Mouse (Mus musculus): Measurements from ENCODE around the gene Zdbf2. TPM values are rescaled to one million over a fixed set of nuclear protein-coding genes. Genes with fewer than 3 reads are reported as not detected.
"Not testable (repeated sequence)": the region's sequence is repeated elsewhere in the genome, so short reads cannot be mapped to it uniquely, and the experiment has no call there.

Zdbf2 gene
- polyA plus RNA-seq, 1 experiment from 2014 or later: 31.3 TPM

DNA sequence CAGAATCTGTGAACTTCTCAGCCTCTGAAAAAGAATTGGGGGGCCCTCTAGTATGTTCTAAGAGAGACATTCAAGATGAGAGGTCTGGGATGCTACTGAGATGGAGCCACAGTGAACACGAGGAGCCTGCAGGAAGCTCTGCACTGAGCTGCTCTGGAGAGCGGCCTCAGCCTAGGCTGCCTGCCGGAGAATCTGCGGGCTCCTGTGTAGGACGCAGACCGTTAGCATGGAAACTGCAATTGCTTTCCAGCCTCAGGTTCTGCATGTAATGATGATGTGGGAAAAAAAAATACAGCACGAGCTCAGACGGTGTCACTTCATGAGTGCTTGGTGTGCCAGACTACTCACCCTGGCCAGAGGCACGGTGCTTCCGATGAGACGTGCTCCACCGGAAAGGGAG is 6.9 kb upstream of the Zdbf2 start:
- WGBS: 41% methylated on average over 12 of the region's 12 CpGs
- H3K36me3 ChIP-seq: no peaks in the 10 kb centered on the region
- no peaks in the 10 kb centered on the region for H3K4me1 ChIP-seq
- no peak for ATAC-seq (ENCODE audit: low FRiP score)
- no peak overlapping the region for H3K27ac ChIP-seq (replicated peaks)
- H3K4me3 ChIP-seq (replicated peaks): no peak overlapping the region
- no peak overlapping the region for H3K4me2 ChIP-seq
- peaks cover 76% of the 10 kb centered on the region for H3K27me3 ChIP-seq (replicated peaks)
- no peak overlapping the region for H3K9ac ChIP-seq (replicated peaks)
- H3K9me3 ChIP-seq (replicated peaks): no peaks in the 10 kb centered on the region

DNA sequence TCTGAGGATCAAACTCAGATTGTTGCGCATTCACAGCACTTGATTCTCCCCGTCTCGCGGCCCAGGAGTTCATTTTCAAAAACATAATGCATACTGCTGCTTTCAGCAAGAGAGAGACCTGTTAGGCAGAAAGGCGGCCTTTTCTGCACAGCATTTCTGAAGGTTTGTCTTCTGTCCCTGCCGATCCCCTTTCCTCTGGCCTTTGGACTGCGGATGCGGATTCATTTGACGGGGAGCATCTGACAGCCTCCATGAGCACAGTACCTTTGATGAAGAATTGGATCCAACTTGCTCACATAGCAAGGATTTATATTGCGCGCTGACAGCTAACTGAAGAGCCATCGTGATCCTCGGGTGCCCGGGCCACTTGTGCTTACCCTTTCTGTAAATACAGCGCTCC is 6.3 kb upstream of the Zdbf2 start:
- Histone ChIP-seq H3K4me1 (no peaks in the 10 kb centered on the region), H3K4me2 (no peak overlapping the region), H3K9me3 (replicated peaks) (no peaks in the 10 kb centered on the region), H3K27me3 (replicated peaks) (peaks cover 79% of the 10 kb centered on the region), H3K9ac (replicated peaks) (no peak overlapping the region), H3K36me3 (no peaks in the 10 kb centered on the region), H3K27ac (replicated peaks) (no peak overlapping the region), H3K4me3 (replicated peaks) (no peak overlapping the region)
- ATAC-seq (ENCODE audit: low FRiP score): no peak
- 43% methylated on average over 15 of the region's 15 CpGs for WGBS

DNA sequence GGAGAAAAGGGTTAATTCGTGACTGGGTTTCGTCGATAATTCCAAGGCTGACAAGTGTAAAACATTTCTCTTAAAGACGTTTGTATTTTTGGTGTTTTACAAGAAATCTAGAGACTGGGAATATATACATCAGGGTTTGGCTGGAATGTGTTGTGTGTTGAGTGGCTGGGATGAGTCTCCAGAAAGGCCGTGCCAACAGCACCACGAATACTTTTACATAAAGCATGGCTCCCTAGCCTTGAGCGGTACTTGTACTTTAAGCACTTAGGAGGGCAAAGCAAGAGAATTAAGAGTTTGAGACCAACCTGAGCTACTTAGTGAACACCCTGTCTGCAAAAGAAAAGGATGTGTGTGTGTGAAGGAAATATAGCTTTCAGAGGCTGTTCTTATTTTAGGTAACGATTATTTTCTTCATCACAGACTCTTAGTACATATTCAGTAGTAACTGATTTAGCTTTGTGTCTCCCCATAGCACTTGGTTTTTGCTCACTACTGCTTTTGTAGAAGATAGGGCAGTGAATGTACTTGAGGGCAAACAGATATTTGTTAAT is 865 bp upstream of the Zdbf2 start:
- 29% methylated on average over 8 of the region's 8 CpGs for WGBS
- Histone ChIP-seq H3K4me3 (replicated peaks) (peak overlapping the region; percentile 58), H3K9ac (replicated peaks) (no peak overlapping the region), H3K4me1 (0 out of 2 replicates have a peak, but pooled peaks cover 3% of the 10 kb centered on the region), H3K36me3 (no peaks in the 10 kb centered on the region), H3K4me2 (peak overlapping the region; percentile 63), H3K27ac (replicated peaks) (0 out of 2 replicates have a peak overlapping the region, but pooled peaks have one; percentile 77), H3K9me3 (replicated peaks) (no peaks in the 10 kb centered on the region), H3K27me3 (replicated peaks) (peaks cover 57% of the 10 kb centered on the region)
- ATAC-seq (ENCODE audit: low FRiP score): no peak

DNA sequence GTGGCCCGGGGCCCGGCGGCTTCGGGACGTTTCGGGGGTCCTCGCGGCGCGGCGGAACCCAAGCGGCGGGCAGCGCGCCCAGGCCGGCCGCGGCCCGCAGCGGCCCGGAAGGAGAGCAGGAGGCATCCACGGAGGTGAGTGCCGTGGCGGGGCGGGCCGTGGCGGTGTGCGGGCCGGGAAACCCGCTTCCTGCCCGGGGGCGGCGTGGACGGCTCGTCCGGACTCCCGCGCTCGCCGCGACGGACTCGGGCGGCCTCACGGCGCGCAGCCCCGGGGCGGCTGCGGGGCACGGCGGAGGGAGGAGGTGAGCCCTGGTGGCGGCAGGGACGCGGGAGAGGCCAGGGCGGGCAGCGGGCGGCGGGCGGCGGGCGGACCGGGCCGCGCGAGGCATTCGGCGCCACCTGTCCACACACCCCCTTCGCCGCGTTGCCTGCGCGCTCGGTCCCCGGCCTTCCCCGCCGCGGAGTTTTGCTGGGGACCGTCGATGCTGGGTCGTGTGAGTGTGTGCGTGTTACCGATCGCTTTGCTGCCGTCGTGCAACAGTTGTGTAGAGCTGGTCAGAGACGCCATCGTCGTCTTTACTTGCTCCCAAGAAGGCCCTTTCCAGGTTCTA is 380 bp downstream of the Zdbf2 start:
- Histone ChIP-seq H3K9ac (replicated peaks) (peak overlapping the region; percentile 68), H3K9me3 (replicated peaks) (no peaks in the 10 kb centered on the region), H3K27ac (replicated peaks) (peak overlapping the region; percentile 77), H3K27me3 (replicated peaks) (peaks cover 52% of the 10 kb centered on the region), H3K36me3 (no peaks in the 10 kb centered on the region), H3K4me1 (0 out of 2 replicates have a peak, but pooled peaks cover 3% of the 10 kb centered on the region), H3K4me3 (replicated peaks) (peak overlapping the region; percentile 58), H3K4me2 (peak overlapping the region; percentile 63)
- WGBS: under 1% methylated on average over 70 of the region's 89 CpGs
- ATAC-seq (ENCODE audit: low FRiP score): peak; percentile 42

- H3K4me1 ChIP-seq: 0 out of 2 replicates have a peak, but pooled peaks cover 3% of the 10 kb centered on the region
- no peaks in the 10 kb centered on the region for H3K36me3 ChIP-seq
- ATAC-seq (ENCODE audit: low FRiP score): no peak
- peaks cover 46% of the 10 kb centered on the region for H3K27me3 ChIP-seq (replicated peaks)
- WGBS: 9% methylated on average over 19 of the region's 19 CpGs
- peak overlapping the region; percentile 63 for H3K4me2 ChIP-seq
- peak overlapping the region; percentile 58 for H3K4me3 ChIP-seq (replicated peaks)
- H3K9ac ChIP-seq (replicated peaks): peak overlapping the region; percentile 68; the same call in 1 of the 2 replicates
- H3K27ac ChIP-seq (replicated peaks): peak overlapping the region; percentile 77; the same call in 1 of the 2 replicates
- H3K9me3 ChIP-seq (replicated peaks): no peaks in the 10 kb centered on the region
Observed at GRCm38 (mm10) chr1:63274046-63274730, 1.1 kb downstream of the Zdbf2 start.

DNA sequence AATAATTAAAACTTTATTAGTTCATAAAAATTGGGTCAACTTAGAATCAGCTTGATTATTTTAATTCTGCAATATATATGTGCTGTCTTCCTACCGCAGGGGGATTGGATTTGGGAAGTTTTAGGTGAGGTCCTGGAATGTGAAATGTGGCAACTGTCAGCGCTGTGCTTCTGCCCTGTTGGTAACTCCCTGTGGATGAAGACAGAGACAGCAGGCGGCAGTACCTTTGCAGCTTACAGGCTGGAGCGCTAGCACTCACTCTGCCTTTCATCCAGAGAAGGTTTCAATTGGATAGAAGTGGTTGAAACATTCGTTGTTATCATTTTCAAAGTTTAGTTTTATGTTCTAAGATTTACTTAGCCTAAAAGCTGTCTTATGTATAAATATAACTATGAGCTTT is 5.0 kb downstream of the Zdbf2 start:
- H3K27ac ChIP-seq (replicated peaks): no peak overlapping the region
- no peak for ATAC-seq (ENCODE audit: low FRiP score)
- H3K27me3 ChIP-seq (replicated peaks): peaks cover 18% of the 10 kb centered on the region
- no peaks in the 10 kb centered on the region for H3K9me3 ChIP-seq (replicated peaks)
- 34% methylated on average over 5 of the region's 5 CpGs for whole genome bisulfite sequencing
- no peak overlapping the region for H3K4me2 ChIP-seq
- H3K36me3 ChIP-seq: no peaks in the 10 kb centered on the region
- no peaks in the 10 kb centered on the region for H3K4me1 ChIP-seq
- no peak overlapping the region for H3K9ac ChIP-seq (replicated peaks)
- no peak overlapping the region for H3K4me3 ChIP-seq (replicated peaks)

DNA sequence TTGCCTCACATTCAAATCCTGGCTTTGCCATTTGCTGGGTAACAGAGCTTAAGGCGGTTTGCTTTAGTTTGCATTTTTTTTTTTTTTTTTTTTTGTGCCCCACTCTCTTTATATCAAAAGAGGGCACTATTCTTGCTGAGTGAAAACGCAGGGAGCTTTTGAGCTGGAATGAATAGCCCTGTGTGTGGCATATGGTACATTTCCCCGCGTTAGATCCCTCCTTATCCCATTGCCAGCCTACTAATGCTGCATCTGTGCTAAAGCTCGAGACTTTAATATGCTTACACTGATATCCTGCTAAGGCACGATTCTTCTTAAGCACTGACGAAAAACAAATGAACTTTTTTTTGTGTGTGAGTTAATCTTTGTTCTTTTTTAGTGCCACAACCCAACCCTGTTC is 20.9 kb downstream of the Zdbf2 start:
- Histone ChIP-seq H3K4me2 (no peak overlapping the region), H3K27me3 (replicated peaks) (no peaks in the 10 kb centered on the region), H3K9me3 (replicated peaks) (no peaks in the 10 kb centered on the region), H3K36me3 (no peaks in the 10 kb centered on the region), H3K4me3 (replicated peaks) (no peak overlapping the region), H3K9ac (replicated peaks) (no peak overlapping the region), H3K4me1 (no peaks in the 10 kb centered on the region), H3K27ac (replicated peaks) (no peak overlapping the region)
- WGBS: 19% methylated on average over 7 of the region's 7 CpGs
- no peak for ATAC-seq (ENCODE audit: low FRiP score)

GRCm38 (mm10) chr1:63309661-63310060 is 36.6 kb downstream of the Zdbf2 start:
- H3K9me3 ChIP-seq (replicated peaks): no peaks in the 10 kb centered on the region
- H3K4me2 ChIP-seq: peak overlapping the region; percentile 56
- peaks cover 25% of the 10 kb centered on the region for H3K36me3 ChIP-seq
- no peak overlapping the region for H3K9ac ChIP-seq (replicated peaks)
- WGBS: 41% methylated on average over 18 of the region's 18 CpGs
- peak overlapping the region; percentile 21 for H3K4me3 ChIP-seq (replicated peaks)
- no peaks in the 10 kb centered on the region for H3K4me1 ChIP-seq
- ATAC-seq (ENCODE audit: low FRiP score): no peak
- peaks cover 6% of the 10 kb centered on the region; the same call in 1 of the 2 replicates for H3K27me3 ChIP-seq (replicated peaks)
- no peak overlapping the region for H3K27ac ChIP-seq (replicated peaks)

- not testable (repeated sequence) for ATAC-seq (ENCODE audit: low FRiP score); H3K27me3 ChIP-seq (replicated peaks); H3K36me3 ChIP-seq; H3K9ac ChIP-seq (replicated peaks); H3K27ac ChIP-seq (replicated peaks); H3K4me1 ChIP-seq; H3K4me2 ChIP-seq; H3K4me3 ChIP-seq (replicated peaks); H3K9me3 ChIP-seq (replicated peaks)
- 53% methylated on average over 12 of the region's 12 CpGs for WGBS
Observed at GRCm38 (mm10) chr1:63323565-63324132, 50.6 kb downstream of the Zdbf2 start.

Data from neural tube, embryonic 15.5 days (tissue).